Mouse (Mus musculus) neural tube, embryonic 14.5 days (tissue): ENCODE data around the gene Dbn1. TPM values are rescaled to one million over a fixed set of nuclear protein-coding genes. Genes with fewer than 3 reads are reported as not detected.
"Not testable (repeated sequence)": the region's sequence is repeated elsewhere in the genome, so short reads cannot be mapped to it uniquely, and the experiment has no call there.

Experiments used
- ATAC-seq: fragments of 200-750 bp; cut with Nextera tagmentation; 2 replicates; pipeline ENCODE4 v1.8.0; 2017; ENCODE audit warnings: low read depth, mild to moderate bottlenecking, moderate TSS enrichment, moderate library complexity
- H3K27ac ChIP-seq: fragments of 300-500 bp; sonication (generic); 2 replicates; pipeline ENCODE4 v1.5.1; 2014; ENCODE audit warnings: low read depth, mild to moderate bottlenecking, control low read depth, low read length, moderate library complexity, mixed read lengths
- H3K27me3 ChIP-seq: fragments of 300-500 bp; sonication (generic); 2 replicates; pipeline ENCODE4 v1.6.1; 2014; ENCODE audit warnings: low read length; ENCODE audit not compliant: control insufficient read depth, insufficient read depth
- H3K36me3 ChIP-seq: fragments of 300-500 bp; sonication (generic); 2 replicates; pipeline ENCODE4 v1.6.1; 2014; ENCODE audit warnings: low read length, mixed read lengths; ENCODE audit not compliant: control insufficient read depth, insufficient read depth
- H3K4me1 ChIP-seq: fragments of 300-500 bp; sonication (generic); 2 replicates; pipeline ENCODE4 v1.6.1; 2014; ENCODE audit warnings: low read length; ENCODE audit not compliant: control insufficient read depth, insufficient read depth
- H3K4me2 ChIP-seq: fragments of 300-500 bp; sonication (generic); 2 replicates; pipeline ENCODE4 v1.6.1; 2014; ENCODE audit warnings: mild to moderate bottlenecking, low read depth, low read length, control low read depth
- H3K4me3 ChIP-seq: fragments of 300-500 bp; sonication (generic); 2 replicates; pipeline ENCODE4 v1.5.1; 2014; ENCODE audit warnings: low read depth, low read length, control low read depth, mixed read lengths
- H3K9ac ChIP-seq: fragments of 300-500 bp; sonication (generic); replicated peaks from 2 replicates; pipeline ENCODE4 v1.6.1; 2014; ENCODE audit warnings: low read depth, mild to moderate bottlenecking, control low read depth, low read length, mixed read lengths
- H3K9me3 ChIP-seq: fragments of 300-500 bp; sonication (generic); 2 replicates; pipeline ENCODE4 v1.6.1; 2016; ENCODE audit warnings: low read length; ENCODE audit not compliant: control insufficient read depth
- WGBS: fragments of 180-500 bp; shearing (Covaris S2); extraction: QIAGEN DNeasy Blood & Tissue Kit; methylation state at CpG from one replicate; pipeline ENCODE4 v1.1.7; 2014; 5-methylcytosine and 5-hydroxymethylcytosine counted together
- polyA plus RNA-seq: library from polyadenylated mRNA; unstranded; fragments of >200 nt; fragmentation: Nextera tagmentation; extraction: Ambion mirVana; gene quantifications from 2 replicates; pipeline ENCODE4 v1.2.1, GENCODE M21; 2014

The Dbn1 gene
- polyA plus RNA-seq, 1 experiment from 2014 or later = 376 TPM

DNA sequence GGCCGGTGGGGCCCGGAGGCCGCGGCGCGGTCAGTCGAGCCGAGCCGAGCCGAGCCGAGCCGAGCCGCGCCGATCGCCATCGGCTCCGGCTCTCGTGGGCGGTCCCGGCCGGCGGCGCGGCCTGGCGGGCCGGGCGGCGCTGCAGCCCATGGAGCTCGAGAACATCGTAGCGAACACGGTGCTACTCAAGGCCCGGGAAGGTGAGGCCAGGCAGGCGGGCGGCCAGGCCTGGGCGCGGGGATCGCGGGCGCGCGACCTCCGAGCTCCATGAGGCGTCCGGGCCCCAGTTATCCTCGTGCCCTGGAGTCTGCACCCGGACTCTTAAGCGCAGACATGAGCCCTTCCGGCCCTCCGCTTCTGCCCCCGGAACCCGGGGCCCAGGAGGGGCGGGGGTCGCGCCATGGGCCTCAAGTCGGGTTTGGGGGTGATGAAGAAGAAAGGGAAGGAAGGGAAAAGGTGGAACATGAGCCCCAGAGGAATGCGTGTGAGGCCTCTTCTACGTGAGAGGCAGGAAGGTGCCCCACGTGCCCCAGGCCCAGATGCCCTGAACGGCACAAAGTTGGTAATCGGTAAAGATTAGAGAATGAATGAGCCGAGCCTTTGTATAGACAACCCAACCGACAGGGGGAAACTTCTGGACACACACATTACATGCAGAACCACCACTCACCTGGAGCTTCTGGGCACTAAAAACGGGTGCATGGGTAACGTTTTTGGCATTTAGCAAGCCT is 42.4 kb downstream of the Dbn1 start:
- H3K4me3 ChIP-seq = peak overlapping the region; percentile 79
- 0% methylated on average over 62 of the region's 66 CpGs for WGBS
- H3K9ac ChIP-seq = peak overlapping the region; percentile 83
- H3K27me3 ChIP-seq = no peaks in the 10 kb centered on the region
- peak overlapping the region; percentile 84 for H3K4me2 ChIP-seq
- peaks cover 6% of the 10 kb centered on the region for H3K36me3 ChIP-seq
- peaks cover 26% of the 10 kb centered on the region for H3K4me1 ChIP-seq
- peak overlapping the region; percentile 91 for H3K27ac ChIP-seq
- ATAC-seq = no peak; the same call in 1 of the 2 replicates
- H3K9me3 ChIP-seq = no peaks in the 10 kb centered on the region

DNA sequence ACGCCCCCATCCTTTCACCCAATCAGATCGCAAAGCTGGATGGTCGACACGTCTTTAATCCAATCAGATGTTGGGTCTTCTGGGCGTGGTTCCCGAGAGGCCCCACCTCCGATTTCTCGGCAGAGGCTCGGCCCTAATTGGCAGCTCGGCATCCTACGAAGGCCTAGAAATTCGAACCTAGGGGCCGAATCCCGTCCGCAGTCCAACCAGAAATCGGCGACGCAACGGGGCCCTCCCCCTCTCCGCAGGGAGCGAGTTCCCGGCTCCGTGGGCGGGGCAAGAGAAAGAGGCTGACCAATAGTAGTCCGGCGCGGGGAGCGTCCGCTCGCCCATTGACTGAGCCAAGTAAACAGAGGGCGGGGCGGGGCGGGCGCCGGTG is 43.0 kb downstream of the Dbn1 start, which contains the start of gene Grk6:
TSS of gene Grk6 (plus strand) at position 136 of the 379 bp plus-strand sequence.
- WGBS = 0% methylated on average over 33 of the region's 35 CpGs
- no peaks in the 10 kb centered on the region for H3K36me3 ChIP-seq
- no peaks in the 10 kb centered on the region for H3K27me3 ChIP-seq
- H3K9ac ChIP-seq = peak within 1 kb of the TSS; percentile 83
- H3K4me3 ChIP-seq = peak within 1 kb of the TSS; percentile 79
- peak; percentile 96 for ATAC-seq
- H3K4me2 ChIP-seq = peak within 1 kb of the TSS; percentile 84
- peak within 1 kb of the TSS; percentile 91 for H3K27ac ChIP-seq
- H3K4me1 ChIP-seq = peaks cover 26% of the 10 kb centered on the region
- H3K9me3 ChIP-seq = no peaks in the 10 kb centered on the region

DNA sequence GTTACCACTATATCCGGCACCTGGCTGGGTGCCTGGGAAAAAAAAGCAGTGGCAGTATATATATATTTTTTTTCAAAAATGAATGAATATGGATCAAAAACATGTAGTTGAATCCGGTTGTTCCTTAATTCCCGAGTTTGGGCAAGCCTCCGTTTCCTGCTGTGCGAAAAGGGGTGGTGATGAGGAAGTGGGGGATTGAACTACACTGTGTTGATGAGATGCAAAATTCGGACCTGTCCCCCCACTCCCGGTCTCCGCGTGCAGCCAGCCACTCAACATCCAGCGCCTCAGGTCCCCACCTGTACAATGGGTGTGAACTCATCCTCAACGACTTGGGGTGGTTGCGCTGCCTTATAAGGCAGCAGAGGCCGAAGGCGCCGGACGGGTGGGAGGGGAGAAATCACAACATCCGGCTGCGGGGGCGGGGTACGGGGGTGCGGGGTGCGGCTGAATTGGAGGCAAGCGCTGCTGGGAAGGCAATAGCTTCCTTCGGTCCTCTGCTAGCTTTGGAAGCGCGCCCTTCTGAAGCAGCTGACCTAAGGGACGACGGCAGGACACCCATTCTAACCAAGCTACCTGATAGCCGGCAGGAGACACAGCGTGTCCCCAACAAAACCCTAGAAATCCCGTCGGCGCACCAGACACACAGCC is 43.5 kb downstream of the Dbn1 start:
- Histone ChIP-seq H3K4me2 (peak overlapping the region; percentile 67), H3K27ac (peak overlapping the region; percentile 91), H3K4me1 (peaks cover 26% of the 10 kb centered on the region), H3K9ac (peak overlapping the region; percentile 56), H3K4me3 (peak overlapping the region; percentile 79), H3K36me3 (no peaks in the 10 kb centered on the region), H3K9me3 (no peaks in the 10 kb centered on the region), H3K27me3 (no peaks in the 10 kb centered on the region)
- WGBS = 1% methylated on average over 33 of the region's 33 CpGs
- peak; percentile 76 for ATAC-seq

DNA sequence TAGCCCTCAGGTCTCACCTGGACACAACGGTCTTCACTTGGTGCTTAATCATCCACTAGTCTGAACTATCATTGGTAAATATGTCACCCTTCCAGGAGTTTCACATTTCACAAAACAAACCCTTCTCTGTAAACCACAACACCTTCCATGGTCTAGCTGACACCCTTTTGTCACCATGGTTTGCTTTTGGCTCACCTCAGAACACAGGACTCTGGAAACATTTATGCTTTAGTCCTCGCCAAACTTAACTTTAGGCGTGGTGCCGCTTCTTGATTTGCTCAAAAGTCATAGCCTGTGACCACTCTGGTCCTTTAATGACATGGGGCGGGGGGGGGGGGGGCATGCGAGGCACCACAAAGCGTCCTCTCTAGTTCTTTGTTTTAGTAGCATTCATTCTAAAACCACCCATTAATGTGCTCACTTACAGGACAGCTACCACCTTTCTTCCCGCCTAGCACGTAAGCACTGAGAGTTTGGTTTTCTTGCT is 44.1 kb downstream of the Dbn1 start:
- Histone ChIP-seq H3K9me3 (no peaks in the 10 kb centered on the region), H3K4me3 (peak overlapping the region; percentile 79), H3K27ac (peak overlapping the region; percentile 91; the same call in 1 of the 2 replicates), H3K4me2 (peak overlapping the region; percentile 67), H3K36me3 (no peaks in the 10 kb centered on the region), H3K4me1 (peaks cover 26% of the 10 kb centered on the region), H3K9ac (peak overlapping the region; percentile 56), H3K27me3 (no peaks in the 10 kb centered on the region)
- ATAC-seq = no peak
- WGBS = 35% methylated on average over 9 of the region's 9 CpGs

DNA sequence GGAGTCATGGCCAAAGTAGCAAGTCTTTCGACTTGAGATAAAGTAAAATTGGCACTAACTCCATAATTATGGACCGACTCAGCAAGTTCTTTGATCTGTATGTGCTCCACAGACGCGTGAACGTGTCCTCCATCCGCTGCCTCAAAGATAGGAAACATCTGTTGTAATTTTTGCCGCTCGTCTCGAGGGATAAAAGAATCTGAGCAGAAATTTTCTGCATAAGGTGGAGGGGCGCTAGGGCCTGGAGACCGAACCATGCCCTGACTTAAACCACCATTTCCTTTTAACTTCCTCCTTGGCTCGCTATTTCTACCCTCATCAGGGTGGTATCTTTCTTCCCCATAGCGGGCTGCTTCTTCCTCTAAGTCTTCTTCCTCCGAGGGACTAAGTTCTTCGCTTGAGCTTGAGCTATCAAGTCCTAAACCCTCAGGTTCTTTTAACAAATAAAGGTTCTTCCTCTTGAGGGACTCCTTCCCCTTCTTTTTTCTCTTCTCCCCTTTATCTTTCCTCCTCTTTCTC is 50.7 kb downstream of the Dbn1 start:
- H3K4me1 ChIP-seq, H3K9ac ChIP-seq, H3K9me3 ChIP-seq, H3K4me2 ChIP-seq, H3K27ac ChIP-seq, H3K4me3 ChIP-seq, H3K36me3 ChIP-seq, H3K27me3 ChIP-seq, ATAC-seq: not testable (repeated sequence)
- WGBS = 90% methylated on average over 14 of the region's 15 CpGs

DNA sequence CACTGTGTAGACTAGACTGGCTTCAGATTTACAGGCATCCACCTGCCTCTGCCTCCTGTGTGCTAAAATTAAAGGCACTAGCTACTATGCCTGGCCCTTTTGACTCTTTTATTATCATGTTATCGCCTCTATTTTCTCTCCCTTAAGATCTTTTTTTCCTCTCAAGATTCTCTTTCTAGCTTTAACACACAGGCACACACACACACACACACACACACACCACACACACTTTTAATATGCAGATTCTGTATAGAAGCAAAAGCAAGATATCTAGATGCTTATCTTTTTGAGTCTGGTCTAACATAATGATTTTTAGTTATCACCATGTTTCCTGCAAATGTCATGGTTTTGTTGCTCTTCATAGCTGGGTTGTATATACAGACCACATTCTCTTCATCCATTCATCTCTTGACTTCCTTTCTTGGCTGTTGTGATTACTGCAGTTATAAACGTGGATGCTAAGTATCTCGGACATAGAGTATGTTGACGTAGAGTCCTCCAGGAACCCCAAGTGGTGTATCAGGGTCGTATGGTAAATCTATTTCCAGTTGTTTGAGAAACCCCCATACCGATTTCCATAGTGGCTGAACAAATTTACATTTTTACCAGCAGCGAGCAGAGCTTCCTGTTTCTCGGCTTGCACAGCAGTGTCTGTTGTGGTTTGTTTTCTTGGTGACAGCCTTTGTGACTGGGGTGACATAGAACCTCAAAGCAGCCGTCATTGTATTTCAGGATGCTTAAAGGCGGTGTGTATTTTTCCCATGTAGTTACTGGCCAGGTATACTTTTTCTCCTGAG is 55.8 kb downstream of the Dbn1 start:
- Histone ChIP-seq H3K4me3 (no peak overlapping the region), H3K9ac (no peak overlapping the region), H3K36me3 (no peaks in the 10 kb centered on the region), H3K9me3 (no peaks in the 10 kb centered on the region), H3K27me3 (no peaks in the 10 kb centered on the region), H3K27ac (no peak overlapping the region), H3K4me1 (no peaks in the 10 kb centered on the region), H3K4me2 (no peak overlapping the region)
- ATAC-seq = no peak
- WGBS = 76% methylated on average over 10 of the region's 10 CpGs

DNA sequence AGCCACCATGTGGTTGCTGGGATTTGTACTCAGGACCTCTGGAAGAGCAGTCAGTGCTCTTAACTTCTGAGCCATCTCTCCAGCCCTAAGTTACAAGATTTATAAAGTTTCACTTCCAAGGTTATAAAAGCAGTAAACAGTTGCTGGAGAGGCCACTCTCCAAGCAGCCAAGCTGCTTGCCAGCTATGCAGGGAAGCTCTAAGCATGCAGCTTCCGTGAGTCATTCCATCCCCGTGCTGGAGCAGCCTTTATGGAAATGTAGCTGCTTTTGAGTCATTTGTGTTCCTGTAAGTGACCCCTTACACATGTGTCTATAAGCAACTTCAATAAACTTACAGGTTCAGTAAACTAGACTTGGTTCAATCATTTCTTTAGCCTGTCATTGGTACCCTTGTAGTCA is 57.3 kb downstream of the Dbn1 start:
- no peaks in the 10 kb centered on the region for H3K9me3 ChIP-seq
- H3K4me3 ChIP-seq = no peak overlapping the region
- H3K9ac ChIP-seq = no peak overlapping the region
- no peaks in the 10 kb centered on the region for H3K27me3 ChIP-seq
- H3K36me3 ChIP-seq = no peaks in the 10 kb centered on the region
- H3K4me2 ChIP-seq = no peak overlapping the region
- ATAC-seq = no peak
- no peaks in the 10 kb centered on the region for H3K4me1 ChIP-seq
- WGBS = 87% methylated on average over 2 of the region's 2 CpGs
- H3K27ac ChIP-seq = no peak overlapping the region

DNA sequence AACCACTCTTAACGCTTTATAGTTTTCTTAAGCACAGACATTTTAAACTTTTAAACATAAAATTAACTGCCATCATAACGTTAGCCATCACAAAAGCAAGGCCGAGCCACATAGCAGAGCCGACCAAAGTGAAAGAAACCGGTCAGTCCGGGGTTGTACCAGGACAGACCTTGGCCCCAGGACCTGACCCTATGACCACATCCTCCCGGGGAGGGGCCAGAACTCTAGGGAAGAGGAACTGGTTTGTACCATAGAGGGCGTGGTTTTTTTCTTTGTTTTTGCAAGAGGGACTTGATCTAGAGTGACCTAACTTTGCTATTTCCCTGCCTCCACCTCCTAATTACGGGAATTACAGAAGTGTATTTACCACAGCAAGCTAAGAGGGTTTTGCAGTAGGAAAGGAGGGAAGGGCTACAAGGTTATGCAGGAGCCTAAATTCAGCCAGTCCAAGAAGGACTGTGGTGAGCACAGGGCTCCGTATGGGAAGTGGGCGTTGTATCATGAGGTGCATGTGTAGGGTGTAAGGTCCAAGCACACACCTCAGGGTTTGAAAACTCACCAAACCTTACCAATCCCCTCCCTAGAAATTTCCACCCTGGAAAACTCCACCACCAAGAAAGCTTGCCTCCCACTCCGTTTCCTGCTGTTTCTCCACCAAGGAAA is 58.6 kb downstream of the Dbn1 start:
- H3K9me3 ChIP-seq = no peaks in the 10 kb centered on the region
- 73% methylated on average over 12 of the region's 12 CpGs for WGBS
- no peaks in the 10 kb centered on the region for H3K27me3 ChIP-seq
- H3K36me3 ChIP-seq = no peaks in the 10 kb centered on the region
- no peaks in the 10 kb centered on the region for H3K4me1 ChIP-seq
- H3K27ac ChIP-seq = no peak overlapping the region
- no peak for ATAC-seq
- H3K4me2 ChIP-seq = no peak overlapping the region
- H3K9ac ChIP-seq = no peak overlapping the region
- no peak overlapping the region for H3K4me3 ChIP-seq
